In the genomic region with DNA sequence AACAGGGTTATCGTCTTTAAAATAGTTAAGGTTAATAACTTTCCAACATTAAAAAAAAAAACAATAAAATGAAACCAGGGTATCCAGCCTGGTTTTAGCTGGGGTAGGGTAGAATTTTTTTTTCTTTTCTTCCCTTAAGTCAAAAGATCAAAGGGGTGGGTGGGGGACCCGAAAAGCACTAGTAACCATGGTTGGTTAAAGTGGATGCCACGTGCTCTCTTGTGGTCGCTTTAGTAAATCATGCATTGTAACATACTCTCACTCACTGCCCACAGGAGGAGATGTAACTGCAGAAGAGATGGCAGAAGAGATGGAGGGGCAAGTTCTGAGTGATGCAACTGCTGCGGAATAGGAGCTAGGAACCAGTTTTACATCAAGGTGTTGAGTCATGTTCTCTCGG, we compare ENCODE assay signal across 32 mouse cellular contexts. TPM values are rescaled to one million over a fixed set of nuclear protein-coding genes. Genes with fewer than 3 reads are reported as not detected.
DNase-seq lines count a peak whose midpoint lies in the region; ATAC-seq and TF ChIP-seq lines count a peak whose summit lies in the region.
"Had no signal": no experiment of that assay in that cellular context is flagged by ENCODE, and none has a peak within 500 bp of the region (broad histone marks: within the 10 kb centered on the region; RNA-seq: fewer than 3 reads in every experiment).

No protein-coding gene starts in this region.

- H3K36me3 ChIP-seq in forebrain, embryonic 10.5 days (replicated peaks) = peaks cover 3% of the 10 kb centered on the region
- H3K36me3 ChIP-seq in forebrain, embryonic 13.5 days (ENCODE audit: poor library complexity, severe bottlenecking) = peaks cover 5% of the 10 kb centered on the region
- peaks cover 58% of the 10 kb centered on the region for H3K36me3 ChIP-seq in embryonic facial prominence, embryonic 13.5 days
- H3K36me3 ChIP-seq in midbrain, embryonic 10.5 days = peaks cover 4% of the 10 kb centered on the region; the same call in 1 of the 2 replicates

- no peaks in the 10 kb centered on the region for H3K27me3 ChIP-seq in forebrain, embryonic 10.5 days (ENCODE audit: poor library complexity, severe bottlenecking)
- H3K27me3 ChIP-seq in forebrain, embryonic 13.5 days = no peaks in the 10 kb centered on the region
- no peaks in the 10 kb centered on the region for H3K27me3 ChIP-seq in embryonic facial prominence, embryonic 13.5 days
- H3K27me3 ChIP-seq in midbrain, embryonic 10.5 days (ENCODE audit: low read depth, poor library complexity, severe bottlenecking) = no peaks in the 10 kb centered on the region
- H3K27me3 ChIP-seq: embryonic facial prominence, embryonic 15.5 days; heart, embryonic 13.5 days; intestine, embryonic 15.5 days; Patski had no signal

- no peak overlapping the region for H3K4me3 ChIP-seq in forebrain, embryonic 10.5 days
- no peak overlapping the region for H3K4me3 ChIP-seq in forebrain, embryonic 13.5 days
- H3K4me3 ChIP-seq in embryonic facial prominence, embryonic 13.5 days = no peak overlapping the region
- H3K4me3 ChIP-seq in midbrain, embryonic 10.5 days = no peak overlapping the region
- H3K4me3 ChIP-seq in gastrocnemius, adult 2 months = no peak overlapping the region
- H3K4me3 ChIP-seq: embryonic facial prominence, embryonic 15.5 days; heart, adult 2 months; heart, embryonic 13.5 days; intestine, embryonic 15.5 days had no signal

- peaks cover 49% of the 10 kb centered on the region for H3K4me1 ChIP-seq in forebrain, embryonic 10.5 days
- H3K4me1 ChIP-seq in forebrain, embryonic 13.5 days = peaks cover 11% of the 10 kb centered on the region
- H3K4me1 ChIP-seq in embryonic facial prominence, embryonic 13.5 days = peaks cover 27% of the 10 kb centered on the region
- peaks cover 34% of the 10 kb centered on the region for H3K4me1 ChIP-seq in midbrain, embryonic 10.5 days

- H3K27ac ChIP-seq in forebrain, embryonic 10.5 days = peak overlapping the region; percentile 56; the same call in 1 of the 2 replicates
- no peak overlapping the region for H3K27ac ChIP-seq in forebrain, embryonic 13.5 days
- peak overlapping the region; percentile 44 for H3K27ac ChIP-seq in embryonic facial prominence, embryonic 13.5 days
- H3K27ac ChIP-seq in midbrain, embryonic 10.5 days (replicated peaks) = no peak overlapping the region
- no peak overlapping the region for H3K27ac ChIP-seq in gastrocnemius, adult 2 months
- H3K27ac ChIP-seq: embryonic facial prominence, embryonic 15.5 days; heart, adult 2 months; heart, embryonic 13.5 days; hindbrain, embryonic 14.5 days; intestine, embryonic 15.5 days; macrophage had no signal

- no peak for TF ChIP-seq CTCF in gastrocnemius, adult 2 months (IDR thresholded peaks at IDR 0.05)

- H3K9me3 ChIP-seq in forebrain, embryonic 10.5 days = no peaks in the 10 kb centered on the region
- no peaks in the 10 kb centered on the region for H3K9me3 ChIP-seq in forebrain, embryonic 13.5 days (replicated peaks)
- H3K9me3 ChIP-seq in embryonic facial prominence, embryonic 13.5 days = no peaks in the 10 kb centered on the region
- H3K9me3 ChIP-seq in midbrain, embryonic 10.5 days (replicated peaks) = no peaks in the 10 kb centered on the region
- H3K9me3 ChIP-seq: embryonic facial prominence, embryonic 15.5 days; G1E; heart, embryonic 13.5 days; intestine, embryonic 15.5 days had no signal

- no peak overlapping the region for H3K4me2 ChIP-seq in forebrain, embryonic 13.5 days
- no peak overlapping the region for H3K4me2 ChIP-seq in embryonic facial prominence, embryonic 13.5 days
- H3K4me2 ChIP-seq: embryonic facial prominence, embryonic 15.5 days; heart, embryonic 13.5 days; hindbrain, embryonic 14.5 days; intestine, embryonic 15.5 days; midbrain, embryonic 11.5 days had no signal

- intact Hi-C loops in gastrocnemius, adult 2 months (cut with DNase I) = no loop called here

- DNase-seq in forebrain, embryonic 10.5 days (ENCODE audit: extremely low spot score, low spot score) = no peak
- DNase-seq in naive thymus-derived CD4-positive, alpha-beta T cell, adult 2 months (ENCODE audit: low read depth) = peak; percentile 75
- peak; percentile 52 for DNase-seq in thymus, postnatal 4 days
- DNase-seq in midbrain, embryonic 10.5 days (ENCODE audit: low spot score) = no peak
- no peak for DNase-seq in gastrocnemius, adult 2 months
- DNase-seq: adrenal gland, adult 8-10 months; cerebellum, adult 11-12 months; cerebellum, postnatal 14 days; forebrain, postnatal 0 days; gastrocnemius, postnatal 36 days; heart, adult 2 months; heart, postnatal 14 days; kidney, adult 9 months; kidney, postnatal 36 days; left cerebral cortex, postnatal 4 days; liver had no signal

- WGBS in forebrain, embryonic 10.5 days = 49% methylated on average over 6 of the region's 6 CpGs
- 36% methylated on average over 6 of the region's 6 CpGs for WGBS in forebrain, embryonic 13.5 days
- 23% methylated on average over 6 of the region's 6 CpGs for WGBS in embryonic facial prominence, embryonic 13.5 days
- 56% methylated on average over 6 of the region's 6 CpGs for WGBS in midbrain, embryonic 10.5 days

- H3K9ac ChIP-seq in forebrain, embryonic 13.5 days = no peak overlapping the region
- no peak overlapping the region for H3K9ac ChIP-seq in embryonic facial prominence, embryonic 13.5 days
- H3K9ac ChIP-seq: embryonic facial prominence, embryonic 15.5 days; forebrain, postnatal 0 days; heart, embryonic 13.5 days; hindbrain, embryonic 14.5 days; intestine, embryonic 15.5 days had no signal

- ATAC-seq in forebrain, embryonic 13.5 days = no peak
- ATAC-seq in embryonic facial prominence, embryonic 13.5 days (ENCODE audit: insufficient number of reproducible peaks, insufficient read depth, low FRiP score, low TSS enrichment, low read depth) = no peak
- ATAC-seq in erythroid progenitor cell, adult 5-6 weeks (replicated peaks; ENCODE audit: low FRiP score, poor library complexity, severe bottlenecking) = no peak
- ATAC-seq: forebrain, postnatal 0 days; intestine, embryonic 15.5 days; Patski had no signal

RNA-seq across cellular contexts. Expression of gene Lax1, which starts 21.5 kb away (rescaled TPM):
- 0.44 and 0.93 TPM in 2 replicates for polyA plus RNA-seq in forebrain, embryonic 10.5 days (2016; fragmentation: Nextera tagmentation; extraction: Ambion mirVana)
- not detected in 2 replicates for polyA plus RNA-seq in forebrain, embryonic 13.5 days (2015; fragmentation: Nextera tagmentation; extraction: Ambion mirVana)
- 1.2 and 1.3 TPM in 2 replicates for polyA plus RNA-seq in embryonic facial prominence, embryonic 13.5 days (2015; fragmentation: Nextera tagmentation; extraction: Ambion mirVana)
- polyA plus RNA-seq in midbrain, embryonic 10.5 days (2016; fragmentation: Nextera tagmentation; extraction: Ambion mirVana) = 0.23 and 0.31 TPM in 2 replicates
- 2.9 TPM in 1 of 2 replicates, not detected in the other for total RNA-seq in erythroid progenitor cell, adult 5-6 weeks (2015; ENCODE audit: low replicate concordance)
- total RNA-seq in erythroid progenitor cell, adult 5-6 weeks (2017; ENCODE audit: low replicate concordance) = 1.8 and 4.0 TPM in 2 replicates
- total RNA-seq in gastrocnemius, adult 2 months (2021) = not detected
- total RNA-seq: gastrocnemius, postnatal 36 days; layer of hippocampus, adult 8-10 months; midbrain, postnatal 0 days had no signal
- polyA plus RNA-seq: G1E; hindbrain, embryonic 14.5 days; macrophage; midbrain, postnatal 0 days had no signal

RNA-seq across cellular contexts. Expression of gene Gm38394, which starts 50.3 kb away (rescaled TPM):
- 4.3 and 4.4 TPM in 2 replicates for polyA plus RNA-seq in forebrain, embryonic 10.5 days (2016; fragmentation: Nextera tagmentation; extraction: Ambion mirVana)
- polyA plus RNA-seq in forebrain, embryonic 13.5 days (2015; fragmentation: Nextera tagmentation; extraction: Ambion mirVana) = 3.5 and 3.6 TPM in 2 replicates
- polyA plus RNA-seq in embryonic facial prominence, embryonic 13.5 days (2015; fragmentation: Nextera tagmentation; extraction: Ambion mirVana) = 7.9 and 9.3 TPM in 2 replicates
- 3.5 and 3.8 TPM in 2 replicates for polyA plus RNA-seq in midbrain, embryonic 10.5 days (2016; fragmentation: Nextera tagmentation; extraction: Ambion mirVana)
- 23.4 and 43.6 TPM in 2 replicates for total RNA-seq in erythroid progenitor cell, adult 5-6 weeks (2015; ENCODE audit: low replicate concordance)
- 9.1 and 22.3 TPM in 2 replicates for total RNA-seq in erythroid progenitor cell, adult 5-6 weeks (2017; ENCODE audit: low replicate concordance)
- total RNA-seq in gastrocnemius, adult 2 months (2021) = 10 to 100 TPM; 29.8 to 32.2 TPM

RNA-seq across cellular contexts. Expression of gene Zbed6, which starts 50.7 kb away (rescaled TPM):
- polyA plus RNA-seq in forebrain, embryonic 10.5 days (2016; fragmentation: Nextera tagmentation; extraction: Ambion mirVana) = not detected in 2 replicates
- polyA plus RNA-seq in forebrain, embryonic 13.5 days (2015; fragmentation: Nextera tagmentation; extraction: Ambion mirVana) = not detected in 2 replicates
- not detected in 2 replicates for polyA plus RNA-seq in embryonic facial prominence, embryonic 13.5 days (2015; fragmentation: Nextera tagmentation; extraction: Ambion mirVana)
- polyA plus RNA-seq in midbrain, embryonic 10.5 days (2016; fragmentation: Nextera tagmentation; extraction: Ambion mirVana) = not detected in 2 replicates
- 5.4 TPM in 1 of 2 replicates, not detected in the other for total RNA-seq in erythroid progenitor cell, adult 5-6 weeks (2015; ENCODE audit: low replicate concordance)
- total RNA-seq in erythroid progenitor cell, adult 5-6 weeks (2017; ENCODE audit: low replicate concordance) = 25.3 and 36.0 TPM in 2 replicates
- 10 to 100 TPM in 1 of 2 experiments, 1 to 10 TPM in 1; 7.3 to 11.7 TPM for total RNA-seq in gastrocnemius, adult 2 months (2021)
- polyA plus RNA-seq: embryonic facial prominence, embryonic 15.5 days; forebrain, postnatal 0 days; G1E; heart, embryonic 13.5 days; hindbrain, embryonic 14.5 days; intestine, embryonic 15.5 days; liver, embryonic 16.5 days; lung, embryonic 16.5 days; midbrain, embryonic 11.5 days; stomach, embryonic 16.5 days had no signal

Comparison
In these comparisons a context has a peak if more than half of its experiments do, and no peak if none do; other contexts are left out.
1. H3K27ac ChIP-seq: peak in forebrain, embryonic 10.5 days (single experiment) and embryonic facial prominence, embryonic 13.5 days (single experiment); none in forebrain, embryonic 13.5 days (single experiment), midbrain, embryonic 10.5 days (single experiment) and gastrocnemius, adult 2 months (single experiment).
2. DNase-seq: peak in naive thymus-derived CD4-positive, alpha-beta T cell, adult 2 months (single experiment) and thymus, postnatal 4 days (single experiment); none in forebrain, embryonic 10.5 days (single experiment), midbrain, embryonic 10.5 days (single experiment) and gastrocnemius, adult 2 months (single experiment).